Mouse (Mus musculus) cerebellum, postnatal 10 days (tissue): ENCODE data around the gene Rere.
A peak's percentile ranks its signal among the peaks of the same experiment; 100 is the strongest.

Source experiments
- DNase-seq, 2 experiments: peaks; one replicate each; pipeline ENCODE4 v3.0.0; 2021; ENCODE audit warnings: mixed read lengths in 2 of 2

Gene Rere

DNA sequence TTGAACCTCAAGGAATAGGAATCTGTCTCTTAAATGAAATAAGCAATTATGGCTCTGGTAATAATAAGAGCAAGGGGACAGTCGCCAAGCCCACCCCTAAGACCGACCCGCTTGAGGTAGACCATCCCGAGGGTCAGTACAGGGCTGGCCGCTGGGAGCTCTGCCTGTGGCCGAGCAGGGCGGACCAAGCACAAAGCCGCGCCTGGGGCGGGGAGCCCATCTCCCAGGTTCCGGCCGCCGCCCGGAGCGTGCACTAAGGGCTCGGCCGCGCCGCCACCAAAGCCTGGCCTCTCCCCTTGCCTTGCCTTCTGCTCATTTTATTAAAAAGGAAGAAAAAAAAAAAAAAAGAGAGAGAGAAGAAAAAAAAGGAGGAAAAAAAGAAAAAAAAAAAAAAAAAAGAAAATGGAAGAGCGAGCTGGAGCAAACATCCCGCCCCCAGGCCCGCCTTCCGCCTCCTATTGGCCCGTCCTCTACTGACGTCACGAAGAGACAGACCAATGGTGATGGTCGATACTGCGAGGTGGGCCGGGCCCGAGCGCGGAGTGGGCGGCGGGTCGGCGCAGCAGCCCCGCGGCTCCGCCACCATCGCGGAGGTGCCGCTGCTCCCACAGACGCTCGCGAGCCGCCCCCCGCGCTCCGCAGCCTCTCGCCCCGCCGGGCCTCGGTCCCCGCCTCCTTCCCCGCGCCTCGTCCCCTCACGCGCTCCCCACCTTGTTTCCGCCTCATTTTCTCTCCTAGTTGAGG, at the start of gene Rere:
TSS of gene Rere (plus strand) at position 629 of the 744 bp plus-strand sequence.
- DNase-seq, result peak; percentile 99

DNA sequence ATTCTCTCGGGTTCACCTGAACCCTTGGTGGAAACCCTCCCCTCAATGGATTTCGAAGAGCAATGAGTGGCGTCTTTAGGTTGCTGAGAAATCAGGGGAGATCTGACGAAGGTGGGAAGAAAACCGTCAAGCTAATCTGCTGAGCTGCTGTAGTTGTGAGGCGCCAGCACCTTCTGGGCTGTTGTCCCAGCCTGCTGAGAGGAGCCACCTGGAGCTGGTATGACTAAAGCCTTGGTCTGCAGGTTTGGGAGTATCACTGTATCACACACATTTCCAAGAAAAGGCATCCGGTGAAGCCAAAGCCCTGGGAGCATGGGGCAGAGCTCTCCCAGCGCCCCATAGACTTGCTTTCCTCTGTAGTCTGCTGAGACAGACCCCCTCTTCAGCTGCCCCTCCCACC, 49.6 kb upstream of the Rere start:
- peak; percentile 54 to 66 for DNase-seq

DNA sequence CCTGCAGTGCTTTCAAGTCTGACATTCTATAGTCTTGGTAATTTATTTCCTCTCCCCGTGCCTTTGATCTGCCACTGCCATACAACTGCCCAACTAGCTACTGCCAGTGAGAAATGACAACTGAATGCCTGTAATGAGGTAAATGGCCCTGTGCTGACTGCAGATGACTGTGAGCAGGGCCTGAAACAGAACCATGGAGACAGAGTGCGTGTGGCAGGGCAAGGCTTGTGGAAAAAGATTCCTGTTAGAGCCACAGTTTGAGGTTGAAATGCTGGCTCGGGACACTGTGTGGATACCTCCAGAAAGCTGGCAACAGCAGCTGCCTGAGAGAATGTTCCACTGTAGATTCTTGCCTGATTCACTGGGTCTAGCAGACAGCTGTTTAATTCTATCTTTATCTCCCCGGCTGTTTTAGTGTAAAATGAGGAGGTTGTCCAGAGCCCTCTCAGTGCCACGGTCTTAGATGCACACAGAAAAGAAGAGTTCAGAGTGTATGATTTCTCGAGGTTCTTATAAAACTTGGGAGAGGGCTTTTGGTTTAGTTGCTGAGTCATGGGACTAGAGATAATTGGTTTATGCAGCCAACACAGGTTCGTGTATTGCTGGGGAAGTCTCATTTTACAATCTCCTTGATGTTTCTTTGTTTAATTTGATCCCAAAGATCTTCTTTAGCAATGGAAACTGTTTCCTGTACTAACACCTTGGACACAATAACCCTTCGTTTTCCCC, 46.7 kb upstream of the Rere start:
- no peak for DNase-seq

DNA sequence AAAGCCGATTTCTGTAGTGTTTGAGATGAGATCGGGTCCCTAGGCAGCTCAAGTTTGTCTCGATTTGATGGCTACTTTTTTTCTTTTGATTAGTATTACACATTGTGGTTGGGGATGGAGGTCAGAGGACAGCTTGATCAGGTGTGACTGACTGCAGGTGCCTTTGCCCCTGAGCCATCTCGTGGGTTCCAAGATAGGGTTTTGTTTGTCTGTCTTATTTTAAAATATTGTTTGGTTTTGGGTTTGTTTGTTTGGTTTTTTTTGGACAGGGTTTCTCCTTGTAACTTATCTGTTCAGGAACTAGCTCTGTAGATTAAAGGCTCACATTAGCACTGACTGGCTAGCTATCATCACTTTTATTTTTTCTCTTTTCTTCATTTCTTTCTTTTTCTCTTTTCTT, 45.9 kb upstream of the Rere start:
- DNase-seq, result no peak

DNA sequence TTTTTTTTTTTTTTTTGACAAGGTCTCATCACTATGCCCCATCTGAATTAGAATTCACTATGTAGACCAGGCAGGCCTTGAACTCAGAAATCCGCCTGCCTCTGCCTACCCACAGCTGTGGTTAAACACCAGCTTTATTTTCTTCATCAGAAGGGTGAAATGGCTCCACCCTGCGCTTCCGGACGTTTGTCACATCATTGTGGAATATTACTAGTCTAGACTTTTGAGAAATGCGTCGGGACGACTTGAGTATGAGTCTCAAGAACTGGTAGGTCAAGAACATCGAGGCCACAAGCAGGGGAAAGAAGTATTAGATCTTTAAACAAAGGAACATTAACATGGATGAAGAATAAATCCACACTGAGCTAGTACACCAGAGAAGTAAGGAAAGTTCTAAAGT, 45.4 kb upstream of the Rere start:
- no peak for DNase-seq

DNA sequence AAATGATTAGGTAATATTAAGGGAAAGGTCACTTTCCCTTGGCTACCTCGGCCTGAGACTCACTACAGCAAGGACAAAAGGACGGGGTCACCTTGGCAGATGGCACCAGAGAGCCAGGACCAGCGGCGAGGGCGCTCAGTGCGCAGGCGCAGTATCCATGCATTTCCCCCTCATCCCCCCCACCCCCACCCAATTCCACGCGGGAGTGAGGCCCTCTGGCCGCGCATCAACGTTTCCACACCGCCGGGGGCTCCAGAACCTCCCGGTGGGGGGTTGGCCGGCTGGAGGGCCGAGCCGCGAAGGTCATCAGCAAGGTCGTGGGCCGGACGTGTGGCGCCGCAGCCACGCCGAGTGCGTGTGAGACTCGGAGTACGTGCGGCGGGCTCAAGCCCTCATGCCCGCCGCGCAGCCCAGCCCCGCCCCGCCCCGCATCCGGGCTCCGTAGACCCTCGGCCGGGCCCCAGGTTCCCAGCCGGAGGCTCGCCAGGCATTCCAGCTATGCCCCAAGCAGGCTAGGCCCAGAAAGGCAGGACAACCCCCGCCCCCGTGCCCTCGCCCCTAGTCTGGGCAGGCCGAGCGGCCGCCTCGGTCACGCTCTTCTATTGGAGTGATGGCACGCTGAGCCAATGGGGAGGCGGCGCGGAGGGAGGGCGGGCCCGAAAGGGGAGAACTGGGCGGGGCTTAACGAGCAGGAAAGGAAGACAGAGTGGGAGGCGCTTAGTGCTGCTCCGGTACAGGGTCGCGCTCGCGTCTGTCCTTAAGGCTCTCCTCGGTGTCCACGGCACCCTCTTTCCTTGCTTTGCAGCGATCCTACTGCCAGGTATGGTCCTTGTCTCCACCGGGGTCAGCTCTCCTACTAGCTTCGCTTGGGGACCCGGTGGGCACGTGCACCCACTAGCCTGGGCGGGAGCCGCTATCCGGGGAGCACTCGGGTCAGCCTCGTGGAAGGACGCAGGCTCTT, 44.6 kb upstream of the Rere start, which contains the start of gene Eno1:
TSS of gene Eno1 (plus strand) at position 201 of the 961 bp plus-strand sequence.
- peak; percentile 100 for DNase-seq

DNA sequence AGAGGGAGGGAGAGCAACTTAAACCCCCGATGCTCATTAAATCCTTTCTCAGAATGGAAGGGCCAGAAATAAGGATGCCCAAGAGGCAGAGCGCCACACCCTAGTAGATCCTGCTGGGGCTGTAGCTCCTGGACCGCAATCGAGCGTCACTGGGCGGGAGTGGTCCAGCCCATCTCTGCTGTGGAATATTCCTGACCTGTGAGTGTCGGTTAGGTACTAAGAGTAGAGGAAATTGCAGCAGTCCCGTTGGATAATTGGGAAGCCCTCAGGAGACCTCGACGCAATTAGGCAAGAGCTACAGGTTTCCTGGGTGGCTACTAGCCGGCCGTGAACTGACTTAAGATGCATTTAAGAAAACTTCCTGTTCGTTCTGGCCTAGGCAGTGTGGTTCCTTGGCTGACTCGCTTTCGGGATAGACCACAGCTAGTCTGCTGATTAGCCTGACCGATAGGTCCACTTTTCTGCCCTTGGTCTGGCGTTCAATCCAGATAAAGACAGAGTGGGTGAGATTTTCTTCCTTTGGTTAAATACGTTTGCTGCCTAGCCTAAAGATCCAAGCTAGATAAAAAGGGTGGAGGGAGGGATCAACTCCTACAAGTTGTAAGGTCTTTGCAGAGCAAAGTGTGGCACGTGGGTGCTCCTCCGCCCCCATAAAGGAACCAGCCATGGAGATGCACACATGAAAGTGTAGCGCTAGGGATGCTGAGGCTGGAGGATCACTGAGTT, 43.6 kb upstream of the Rere start:
- no peak for DNase-seq

DNA sequence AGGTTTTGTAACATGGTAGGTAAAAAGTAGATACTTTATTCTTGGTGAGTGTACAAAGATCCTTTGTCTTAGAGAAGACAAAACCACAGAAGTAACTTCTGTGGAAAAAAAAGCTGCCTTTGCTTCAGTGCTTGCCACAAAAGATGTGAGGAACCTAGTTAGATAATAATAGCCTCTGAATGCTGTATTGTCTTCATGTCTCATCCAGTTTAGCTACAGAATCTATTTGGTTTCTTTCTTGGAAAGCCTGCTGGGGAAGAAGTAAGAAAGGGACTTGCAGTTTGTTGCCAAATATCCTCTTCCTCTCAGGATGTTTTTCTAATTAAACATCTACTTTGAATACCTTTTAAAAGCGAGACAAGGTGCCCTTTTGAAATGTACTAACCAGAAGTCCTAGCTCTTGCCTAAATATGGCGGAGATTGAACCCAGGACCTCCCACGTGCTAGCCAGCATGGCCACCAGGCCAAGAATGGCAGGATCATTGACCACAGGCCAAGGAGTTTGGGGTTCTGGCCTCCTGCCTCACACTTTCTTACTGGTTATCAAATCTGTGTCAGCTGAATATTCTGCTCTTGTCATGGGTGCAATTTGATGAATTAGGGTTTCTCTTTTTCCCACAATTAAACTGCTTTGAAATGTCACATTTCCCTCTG, 42.9 kb upstream of the Rere start:
- peak in 1 of 2 experiments; percentile 56 for DNase-seq

DNA sequence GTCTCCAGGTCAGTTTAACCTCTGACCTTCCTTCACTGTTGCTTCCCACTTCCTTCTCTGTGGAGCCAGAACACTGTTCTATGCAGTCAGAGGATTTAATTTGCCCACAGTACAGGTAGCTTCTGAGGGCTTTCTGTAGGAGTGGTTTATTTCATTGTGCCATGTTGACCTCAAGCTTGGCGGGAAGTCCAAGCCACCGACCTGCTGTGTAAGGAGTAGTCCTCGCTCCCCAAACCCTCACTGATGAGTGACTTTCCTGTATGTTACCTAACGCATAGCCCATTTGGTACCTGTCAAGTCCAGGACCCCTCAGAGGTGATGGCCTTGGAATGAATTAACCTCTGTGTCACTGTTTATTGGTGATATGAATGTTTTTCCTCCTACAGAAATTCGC, 42.4 kb upstream of the Rere start:
- DNase-seq, result no peak

DNA sequence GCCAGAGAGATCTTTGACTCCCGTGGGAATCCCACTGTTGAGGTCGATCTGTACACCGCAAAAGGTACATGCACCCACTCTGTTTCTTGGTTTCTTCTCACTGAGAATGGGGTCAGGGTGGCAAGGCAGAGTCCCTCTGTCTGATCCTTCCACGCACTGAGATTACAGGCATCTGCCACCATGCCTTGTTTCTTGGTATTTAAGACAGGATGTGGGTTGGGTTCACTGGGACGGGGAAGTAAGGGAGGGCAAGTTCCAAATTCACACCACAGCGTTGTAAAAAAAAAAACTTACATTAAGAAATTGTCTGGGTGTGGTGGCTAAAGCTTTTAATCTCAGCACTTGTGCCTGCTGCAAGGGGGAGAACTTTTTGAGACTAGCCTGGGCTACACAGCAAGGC, 41.9 kb upstream of the Rere start:
- no peak for DNase-seq

DNA sequence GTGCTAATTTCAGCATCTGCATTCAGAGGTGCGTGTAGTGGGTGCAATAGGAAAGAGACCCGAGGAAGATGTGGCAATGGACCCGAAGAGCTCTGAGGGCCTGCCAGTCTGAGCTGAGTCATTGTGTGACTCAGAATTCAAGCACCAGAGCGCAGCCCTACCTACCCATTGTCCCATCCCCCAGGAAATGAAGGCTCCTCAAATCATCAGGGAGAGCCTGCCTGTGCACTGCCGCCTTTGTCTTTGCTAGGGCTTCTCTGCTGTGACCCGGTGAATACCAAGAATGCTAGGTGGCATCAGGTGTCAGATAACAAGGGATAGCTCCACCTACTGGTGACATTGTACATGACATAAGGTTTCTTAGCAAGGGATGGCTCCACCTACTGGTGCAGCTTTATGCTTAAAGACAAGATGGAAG, 41.5 kb upstream of the Rere start:
- peak; percentile 91 to 97 for DNase-seq

DNA sequence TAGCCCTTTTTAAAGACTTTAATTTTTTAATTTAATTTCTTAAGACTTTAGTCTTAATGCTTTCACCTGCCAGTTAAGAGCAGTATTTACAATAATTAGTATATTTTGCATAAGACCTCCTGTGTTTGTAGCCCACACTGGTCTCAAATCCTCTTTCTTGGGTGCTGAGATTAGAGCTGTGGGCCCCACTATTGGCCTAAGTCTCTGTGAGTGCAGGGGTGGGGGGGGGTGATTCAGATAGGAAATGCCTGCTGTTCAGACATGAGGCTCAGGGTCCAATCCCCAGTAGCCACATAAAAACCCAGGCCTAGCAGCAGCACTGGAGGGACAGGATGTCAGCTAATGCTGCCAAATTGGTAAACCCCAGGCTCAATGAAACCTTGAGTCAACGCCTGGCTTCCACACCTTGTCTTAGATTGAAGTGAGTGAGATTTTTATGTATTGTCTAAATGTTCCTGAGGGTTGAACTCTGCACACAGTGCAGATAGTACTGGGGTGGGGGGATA, 41.0 kb upstream of the Rere start:
- no peak for DNase-seq

DNA sequence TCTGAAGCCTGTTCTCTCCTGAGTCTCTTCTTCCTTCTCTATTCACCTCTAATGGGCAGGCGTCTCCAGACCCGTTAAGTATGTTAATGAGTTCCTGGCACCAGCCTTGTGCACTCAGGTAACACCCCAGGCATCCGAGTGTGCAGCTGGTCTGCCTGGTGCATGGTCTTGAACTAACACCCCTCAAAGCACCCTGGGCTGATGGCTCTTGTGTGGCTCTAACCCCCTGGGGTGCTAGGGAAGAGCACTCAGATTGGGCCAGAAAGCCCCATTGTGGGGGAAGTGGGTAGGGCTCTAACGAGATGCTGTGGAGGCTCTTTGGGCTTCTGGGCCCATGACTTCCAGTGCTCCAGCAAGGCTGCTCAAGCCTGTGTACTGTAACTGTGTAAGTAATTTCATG, 39.7 kb upstream of the Rere start:
- no peak for DNase-seq

DNA sequence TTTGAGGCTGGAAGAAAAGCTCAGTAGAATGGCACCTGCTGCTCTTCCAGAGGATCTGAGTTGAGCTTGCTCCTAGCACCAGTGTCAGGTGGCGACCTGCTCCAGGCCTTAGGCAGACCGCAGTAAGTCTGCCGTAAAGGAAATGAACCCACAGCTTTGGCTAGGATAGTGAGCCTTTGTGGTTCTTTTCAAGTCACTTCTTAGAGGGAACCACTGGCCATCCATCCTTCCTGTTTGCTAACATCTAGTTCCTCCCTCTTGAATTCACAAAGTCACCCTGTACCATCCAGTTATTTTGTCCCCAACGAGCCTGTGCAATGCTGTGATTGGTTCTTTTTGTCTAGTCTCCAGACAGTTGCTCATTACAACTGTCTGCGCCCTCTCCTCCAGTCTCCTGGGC, 38.7 kb upstream of the Rere start:
- no peak for DNase-seq

DNA sequence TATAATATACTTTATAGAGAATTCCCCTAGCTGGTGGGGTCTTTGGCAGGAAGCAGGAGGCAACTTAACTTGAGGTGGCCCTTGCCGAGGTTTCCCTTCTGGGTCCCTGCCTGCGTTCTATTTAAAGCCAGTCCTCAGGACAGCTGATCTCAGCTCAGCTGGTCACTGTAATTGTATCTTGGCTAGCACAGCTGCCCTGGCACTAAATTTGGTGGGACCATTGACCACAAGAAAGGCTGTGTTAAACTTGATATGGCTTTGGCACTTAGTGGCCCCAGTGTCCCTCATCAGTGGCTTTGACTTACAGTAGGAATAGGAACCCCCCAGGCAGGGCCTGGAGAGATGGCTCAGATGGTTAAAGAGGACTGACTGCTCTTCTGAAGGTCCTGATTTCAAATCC, 35.6 kb upstream of the Rere start:
- DNase-seq, result no peak

DNA sequence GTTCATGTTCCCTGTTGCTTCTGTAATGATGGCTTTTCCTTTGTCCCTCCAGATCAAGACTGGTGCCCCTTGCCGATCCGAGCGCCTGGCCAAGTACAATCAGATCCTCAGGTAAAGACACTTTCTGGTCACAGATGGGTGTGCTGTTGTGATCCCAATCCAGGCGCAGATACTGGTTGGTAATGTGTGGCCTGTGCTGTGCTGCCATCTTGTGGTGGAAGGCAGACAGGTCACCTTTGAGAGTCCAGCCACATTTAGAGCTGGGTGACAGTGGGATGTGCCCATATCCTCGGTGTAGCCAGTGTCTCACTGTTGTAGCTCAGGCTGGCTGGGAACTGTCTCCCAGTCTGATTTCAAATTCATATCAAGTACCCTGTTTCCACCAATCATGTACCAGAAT, 33.4 kb upstream of the Rere start:
- DNase-seq, result peak; percentile 88 to 89

DNA sequence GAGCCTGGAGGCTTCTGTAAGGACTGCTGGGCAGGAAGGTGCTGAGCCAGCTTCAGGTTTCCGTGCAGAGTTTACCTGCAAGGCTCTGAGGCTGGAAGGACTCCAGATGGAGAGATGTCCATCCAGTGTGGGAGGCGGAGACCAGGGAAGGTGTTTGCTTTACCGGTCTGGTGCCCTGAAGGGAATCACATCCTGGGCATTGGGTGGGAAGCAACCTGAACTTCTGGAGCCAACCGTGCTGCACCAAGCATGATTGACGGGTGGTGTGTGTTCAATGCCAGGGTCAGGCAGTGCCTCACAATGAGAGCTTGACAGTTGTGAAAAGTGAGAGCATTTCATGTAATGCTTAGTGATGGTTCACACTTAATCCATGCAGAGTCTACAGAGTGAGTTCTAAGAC, 32.5 kb upstream of the Rere start:
- no peak for DNase-seq

DNA sequence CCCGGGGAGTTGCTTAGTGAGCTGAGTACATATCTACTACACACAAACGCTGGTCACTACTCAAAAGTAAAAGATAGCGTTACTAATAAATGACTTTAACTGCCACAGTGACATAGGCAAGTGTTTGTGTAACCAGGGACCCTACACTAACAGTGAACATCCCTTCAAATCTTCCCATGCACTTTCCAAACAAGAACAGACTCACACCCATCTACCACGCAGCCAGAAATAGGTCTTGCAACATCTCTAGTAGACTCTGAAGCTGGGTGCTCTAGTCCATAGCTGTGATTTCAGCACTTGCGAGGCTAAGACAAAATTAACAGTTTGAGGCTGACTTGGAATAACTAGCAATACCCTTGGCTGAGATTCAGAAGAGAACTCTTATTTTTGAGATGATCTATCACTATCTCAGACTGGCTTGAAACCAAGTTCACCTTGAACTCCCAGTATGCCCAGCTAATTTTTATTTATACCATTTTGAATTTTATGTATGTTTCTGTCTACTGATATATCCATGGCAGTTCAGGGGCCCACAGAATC, 31.6 kb upstream of the Rere start:
- DNase-seq, result no peak

DNA sequence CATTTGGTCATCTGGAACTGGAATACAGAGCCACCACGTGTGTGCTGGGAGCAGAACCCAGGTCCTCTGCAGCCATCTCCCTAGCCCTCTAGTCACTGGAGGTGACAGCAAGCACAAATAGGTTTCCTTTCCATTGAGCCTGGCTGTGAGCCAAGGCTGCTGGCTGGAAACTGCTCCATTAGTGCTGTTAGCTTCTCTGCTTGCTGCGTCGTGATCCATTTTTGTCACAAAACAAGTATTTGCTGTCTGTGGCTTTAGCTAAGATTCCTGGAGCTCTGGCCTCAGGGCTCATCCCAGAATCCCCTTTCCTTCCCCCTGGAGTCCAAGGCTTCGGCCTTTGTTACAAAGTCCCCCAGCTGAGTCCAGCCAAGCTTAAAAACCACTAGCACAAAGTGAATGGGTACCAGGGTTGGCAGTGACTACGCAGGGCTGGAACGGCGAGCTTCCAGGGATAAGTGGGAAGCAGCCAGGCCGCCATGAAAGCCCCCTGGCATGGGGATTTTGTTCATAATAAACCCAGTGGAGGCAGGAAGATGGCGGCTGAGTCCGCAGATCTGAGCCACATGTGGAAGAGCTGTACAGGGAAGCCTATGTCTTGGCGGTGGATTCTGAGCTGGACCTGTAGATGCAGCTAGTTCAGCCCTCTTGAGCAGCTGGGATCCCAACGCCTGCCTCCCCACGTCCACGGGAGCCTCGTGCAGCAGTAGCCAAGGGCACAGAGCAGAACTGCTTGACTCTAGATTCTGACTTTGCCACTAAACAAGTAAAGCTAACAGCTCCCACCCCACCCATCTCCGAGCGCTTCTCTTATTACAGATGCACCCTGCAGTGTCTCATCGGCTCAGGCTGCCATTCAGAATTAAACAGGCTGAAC, 30.7 kb upstream of the Rere start:
- peak; percentile 78 to 87 for DNase-seq

DNA sequence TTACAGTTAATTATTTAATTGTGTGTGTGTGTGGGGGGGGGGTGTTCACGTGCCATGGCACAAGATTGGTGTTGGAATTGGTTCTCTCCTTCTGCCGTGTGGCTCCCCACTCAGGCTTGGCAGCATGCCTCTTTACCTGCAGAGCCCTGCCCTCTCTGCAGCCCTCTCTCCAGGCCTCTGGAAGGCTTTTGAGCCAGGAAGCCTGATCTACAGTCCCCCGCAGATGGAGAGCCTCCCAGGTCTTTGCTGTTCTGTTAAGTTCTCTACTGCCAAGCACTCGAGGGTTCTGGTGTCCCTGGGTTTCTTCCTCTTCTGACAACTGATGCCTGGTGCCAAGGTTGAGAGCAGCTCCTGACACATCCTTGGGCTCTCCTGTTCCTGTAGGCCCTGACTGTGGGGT, 27.0 kb upstream of the Rere start:
- DNase-seq, result peak; percentile 90 to 96
